Mouse (Mus musculus) v-Abl transformed pro-B cells (cell line): ENCODE data around the gene Atxn10.

Experiments used
- in situ Hi-C, 2 experiments: fragments of 400-800 bp; cut with MboI; formaldehyde crosslinking; loops; one replicate each; pipeline ENCODE4 v1.15.1; 2025; ENCODE audit not compliant: unreplicated experiment in 2 of 2

Atxn10 gene

GRCm38 (mm10) chr15:85335671-85336300 lies at the start of gene Atxn10:
Gene Atxn10, plus strand, starts transcription at chr15:85336245.
- in situ Hi-C loops, result loop anchor here in 1 of 2 experiments (5.0 kb wide), 1 partner anchor 82 kb away; no protein-coding TSS in a partner anchor

GRCm38 (mm10) chr15:85294632-85295031 lies 41.4 kb upstream of the Atxn10 start:
- in situ Hi-C loops, result no loop called here

GRCm38 (mm10) chr15:85295544-85295943 lies 40.5 kb upstream of the Atxn10 start:
- in situ Hi-C loops, result no loop called here

- in situ Hi-C loops, result no loop called here
Observed at GRCm38 (mm10) chr15:85295977-85296376, 40.1 kb upstream of the Atxn10 start.

- in situ Hi-C loops, result no loop called here
Observed at GRCm38 (mm10) chr15:85296538-85296937, 39.5 kb upstream of the Atxn10 start.

GRCm38 (mm10) chr15:85298167-85298781 lies 37.8 kb upstream of the Atxn10 start:
- in situ Hi-C loops, result no loop called here

GRCm38 (mm10) chr15:85298946-85299345 lies 37.1 kb upstream of the Atxn10 start:
- in situ Hi-C loops, result no loop called here

GRCm38 (mm10) chr15:85303241-85303640 lies 32.8 kb upstream of the Atxn10 start:
- in situ Hi-C loops, result no loop called here

- in situ Hi-C loops, result no loop called here
Observed at GRCm38 (mm10) chr15:85303976-85304375, 32.1 kb upstream of the Atxn10 start.

- in situ Hi-C loops, result no loop called here
Observed at GRCm38 (mm10) chr15:85307061-85307660, 28.9 kb upstream of the Atxn10 start.

- in situ Hi-C loops, result loop anchor here in 1 of 2 experiments (5.0 kb wide), 1 partner anchor 271 kb away; the partner anchor contains the start of gene Wnt7b
Observed at GRCm38 (mm10) chr15:85311058-85311657, 24.9 kb upstream of the Atxn10 start.

GRCm38 (mm10) chr15:85315378-85316025 lies 20.5 kb upstream of the Atxn10 start:
- in situ Hi-C loops, result no loop called here

GRCm38 (mm10) chr15:85316342-85317140 lies 19.5 kb upstream of the Atxn10 start:
- in situ Hi-C loops, result no loop called here

- in situ Hi-C loops, result loop anchor here (5.0 to 10.0 kb wide), 4 partner anchors 102 to 262 kb away; partner anchors contain the start of gene Wnt7b (in 1 of the 2)
Observed at GRCm38 (mm10) chr15:85319924-85320668, 15.9 kb upstream of the Atxn10 start.

- in situ Hi-C loops, result loop anchor here (5.0 to 10.0 kb wide), 4 partner anchors 99 to 259 kb away; partner anchors contain the start of gene Wnt7b (in 1 of the 2)
Observed at GRCm38 (mm10) chr15:85323214-85323613, 12.8 kb upstream of the Atxn10 start.

GRCm38 (mm10) chr15:85324426-85324825 lies 11.6 kb upstream of the Atxn10 start:
- in situ Hi-C loops, result loop anchor here (5.0 to 10.0 kb wide), 4 partner anchors 98 to 258 kb away; partner anchors contain the start of gene Wnt7b (in 1 of the 2)

- in situ Hi-C loops, result loop anchor here in 1 of 2 experiments (10.0 kb wide), 1 partner anchor 137 kb away; no protein-coding TSS in a partner anchor
Observed at GRCm38 (mm10) chr15:85327808-85328207, 8.2 kb upstream of the Atxn10 start.

GRCm38 (mm10) chr15:85328455-85328854 lies 7.6 kb upstream of the Atxn10 start:
- in situ Hi-C loops, result loop anchor here in 1 of 2 experiments (10.0 kb wide), 1 partner anchor 136 kb away; no protein-coding TSS in a partner anchor

- in situ Hi-C loops, result loop anchor here in 1 of 2 experiments (10.0 kb wide), 1 partner anchor 136 kb away; no protein-coding TSS in a partner anchor
Observed at GRCm38 (mm10) chr15:85329096-85329495, 6.9 kb upstream of the Atxn10 start.
